Mouse (Mus musculus): Measurements from ENCODE around the gene Tceal7.
"Not testable (repeated sequence)": the region's sequence is repeated elsewhere in the genome, so short reads cannot be mapped to it uniquely, and the experiment has no call there.

The Tceal7 gene

DNA sequence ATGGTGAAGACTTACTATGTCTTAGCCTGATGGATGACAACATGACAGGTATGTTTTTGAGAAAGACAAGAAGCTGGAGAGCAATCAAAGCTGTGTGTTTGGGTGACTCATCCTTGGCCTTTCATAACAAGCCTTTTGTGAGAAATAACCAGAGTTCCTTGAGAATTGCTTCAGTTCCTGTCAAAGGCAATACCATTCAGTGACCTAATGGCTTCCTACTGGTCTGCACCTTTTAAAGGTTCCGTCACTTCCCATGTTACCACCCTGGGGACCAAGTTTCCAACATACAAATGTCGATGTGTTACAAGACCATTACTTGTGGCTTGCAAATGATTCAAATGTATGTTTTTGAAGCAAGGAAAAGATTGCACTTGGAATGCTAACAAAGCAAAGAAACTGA is 28.6 kb downstream of the Tceal7 start:
- in situ Hi-C loops (cut with MboI; ENCODE audit: low pct_unique_long_range_greater_than_20kb in 1 of 2, low sequenced_read_pairs in 2 of 2, unreplicated experiment in 1 of 2): no loop called here

DNA sequence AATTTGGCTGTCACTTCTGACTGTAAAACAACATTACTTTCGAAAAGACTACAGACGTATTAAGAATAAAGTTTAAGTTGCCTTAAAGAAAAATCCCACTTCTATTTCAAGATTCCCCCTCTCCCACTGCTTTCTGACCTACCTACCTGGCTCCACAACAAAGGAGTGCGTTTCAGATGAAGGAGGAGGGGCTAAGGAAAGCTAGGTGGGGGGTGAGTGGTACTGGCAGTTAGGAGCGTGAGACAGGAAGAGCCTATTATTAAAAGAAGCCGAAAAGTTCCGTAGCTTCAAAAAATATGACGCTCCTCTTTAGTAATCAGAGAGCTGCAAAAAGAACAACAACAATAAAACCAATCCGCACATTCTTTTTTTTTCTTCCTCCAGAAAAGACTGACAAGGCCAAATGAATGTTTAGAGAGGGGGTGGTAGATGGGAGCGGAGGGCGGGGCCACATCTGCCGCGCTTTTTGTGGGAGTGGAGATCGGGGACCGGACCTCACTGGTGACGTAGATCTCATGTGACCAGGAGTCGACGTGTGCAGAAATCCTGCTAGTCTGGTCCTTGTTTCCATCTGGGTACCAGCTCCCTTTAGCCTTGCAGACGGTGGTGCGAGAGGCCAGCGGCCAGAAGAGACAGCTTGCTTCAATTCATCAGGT is 30.1 kb downstream of the Tceal7 start, which contains the start of gene Tceal9:
Tceal9 (plus strand) TSS at position 506 of the 656 bp plus-strand sequence.
- in situ Hi-C loops (cut with MboI; ENCODE audit: low pct_unique_long_range_greater_than_20kb in 1 of 2, low sequenced_read_pairs in 2 of 2, unreplicated experiment in 1 of 2): no loop called here

DNA sequence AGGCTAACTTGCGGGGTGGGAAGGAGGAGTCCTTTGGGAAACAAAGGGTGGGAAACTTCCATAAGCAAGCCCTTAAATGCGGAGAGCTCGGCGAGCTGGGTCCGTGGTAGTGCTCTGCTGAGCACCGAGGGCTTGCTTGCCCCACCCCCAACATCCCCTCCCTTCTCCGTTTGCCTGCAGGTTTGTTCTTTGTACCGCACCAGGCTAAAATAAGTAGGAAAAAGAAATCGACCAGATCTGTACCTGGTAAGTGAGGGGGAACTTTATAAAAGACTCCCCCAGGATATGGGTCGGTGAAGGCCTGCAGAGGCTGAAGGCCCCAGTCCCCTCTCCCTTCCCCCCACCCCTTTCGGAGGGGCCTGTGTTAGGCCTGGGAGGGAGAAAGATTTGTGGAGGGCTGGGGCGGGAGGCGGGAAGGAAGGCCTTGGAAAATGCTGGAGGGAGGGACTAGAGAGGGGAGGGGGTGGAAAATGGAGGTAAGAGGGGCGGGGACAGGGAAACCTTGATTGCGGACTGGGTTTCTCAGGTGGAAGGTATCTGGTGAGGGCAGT is 31.0 kb downstream of the Tceal7 start:
- in situ Hi-C loops (cut with MboI; ENCODE audit: low pct_unique_long_range_greater_than_20kb in 1 of 2, low sequenced_read_pairs in 2 of 2, unreplicated experiment in 1 of 2): no loop called here

DNA sequence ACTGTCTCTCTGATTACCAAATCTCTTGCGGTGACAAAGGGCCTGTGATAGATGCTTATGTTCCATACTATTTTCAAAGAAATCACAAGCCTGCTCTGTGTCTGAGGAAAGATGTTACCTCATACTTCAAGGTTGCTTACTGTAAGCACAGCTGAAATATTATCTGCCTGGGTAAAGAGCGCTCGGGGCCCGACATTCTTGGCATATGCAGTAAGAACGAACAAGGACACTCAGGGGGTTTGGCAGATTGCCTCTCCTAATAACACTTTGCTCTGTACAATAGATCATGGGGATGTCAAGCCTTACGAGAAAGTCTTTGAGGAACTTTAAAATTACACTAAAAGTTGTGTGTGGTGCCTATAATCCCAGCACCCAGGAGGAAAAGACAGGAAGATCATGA is 34.2 kb downstream of the Tceal7 start:
- in situ Hi-C loops (cut with MboI; ENCODE audit: low pct_unique_long_range_greater_than_20kb in 1 of 2, low sequenced_read_pairs in 2 of 2, unreplicated experiment in 1 of 2): no loop called here

DNA sequence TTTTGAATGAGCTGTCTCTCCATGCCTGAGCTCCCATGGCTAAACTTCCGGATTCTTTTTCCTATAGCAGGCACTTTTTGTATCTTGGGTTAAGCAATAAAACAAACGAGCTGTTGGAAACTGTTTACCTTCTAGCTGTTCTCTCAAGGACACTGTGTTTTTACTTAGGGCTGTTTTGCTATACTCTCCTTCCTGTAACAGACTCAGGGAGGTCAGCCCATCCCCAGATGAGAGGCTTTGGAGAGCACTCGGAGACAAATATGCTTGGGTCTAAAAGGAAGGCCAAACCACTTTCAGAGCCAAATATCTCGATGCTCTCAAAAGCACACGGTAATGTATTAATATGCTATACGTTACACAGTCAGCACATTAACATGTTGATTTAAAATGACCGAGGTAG is 35.1 kb downstream of the Tceal7 start:
- in situ Hi-C loops (cut with MboI; ENCODE audit: low pct_unique_long_range_greater_than_20kb in 1 of 2, low sequenced_read_pairs in 2 of 2, unreplicated experiment in 1 of 2): no loop called here

DNA sequence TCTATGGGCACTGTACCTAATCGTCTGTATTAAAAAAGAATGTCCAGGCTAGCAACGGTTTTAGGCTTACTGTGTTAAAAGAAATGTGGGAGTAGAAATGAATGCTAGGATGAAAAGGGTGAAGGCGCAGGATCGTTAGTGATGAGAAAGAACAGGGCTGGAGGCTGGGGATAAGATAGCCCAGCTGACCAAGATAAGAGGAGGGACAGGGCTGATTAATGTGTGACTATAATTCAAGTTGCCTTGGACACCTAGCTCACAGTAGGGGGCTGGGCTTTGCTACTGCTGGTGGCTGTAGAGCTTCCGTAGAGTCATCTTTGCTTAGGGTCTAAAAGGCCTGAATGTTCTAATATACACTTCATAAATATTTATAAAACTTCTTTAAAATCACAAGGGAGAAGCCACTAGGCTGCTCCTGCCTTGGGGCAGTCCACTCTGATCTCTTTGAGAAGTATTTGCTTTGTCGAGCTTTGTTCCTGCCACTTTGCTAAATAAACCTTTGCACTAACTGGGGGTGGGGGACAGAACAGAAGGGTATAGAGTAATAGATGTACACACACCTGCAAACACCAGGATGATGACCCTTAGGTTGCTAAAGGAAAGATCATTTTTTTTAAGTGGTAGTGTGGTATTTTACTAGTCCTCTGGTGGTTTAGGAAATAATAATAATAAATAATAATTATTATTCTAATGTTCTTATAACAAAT is 37.6 kb downstream of the Tceal7 start:
- in situ Hi-C loops (cut with MboI; ENCODE audit: low pct_unique_long_range_greater_than_20kb in 1 of 2, low sequenced_read_pairs in 2 of 2, unreplicated experiment in 1 of 2): no loop called here

DNA sequence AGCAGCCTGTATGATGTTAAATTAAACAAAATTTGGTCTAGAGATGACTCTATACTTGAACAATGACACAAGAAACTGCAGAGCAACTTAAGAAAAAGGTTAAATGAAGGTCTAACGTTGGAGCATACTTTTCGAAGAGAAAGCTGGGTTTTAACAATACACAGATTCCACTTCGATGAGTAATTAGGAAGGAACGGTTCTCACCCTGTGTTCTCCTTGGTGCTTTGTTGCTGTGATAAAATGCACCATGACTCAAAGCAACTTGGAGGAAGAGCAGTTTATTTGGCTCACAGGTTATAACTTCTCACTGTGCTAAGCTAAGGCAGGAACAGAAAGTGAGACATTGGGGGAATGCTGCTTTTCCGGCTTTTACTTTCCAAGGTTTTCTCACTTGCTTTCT is 53.1 kb downstream of the Tceal7 start:
- in situ Hi-C loops (cut with MboI; ENCODE audit: low pct_unique_long_range_greater_than_20kb in 1 of 2, low sequenced_read_pairs in 2 of 2, unreplicated experiment in 1 of 2): no loop called here

DNA sequence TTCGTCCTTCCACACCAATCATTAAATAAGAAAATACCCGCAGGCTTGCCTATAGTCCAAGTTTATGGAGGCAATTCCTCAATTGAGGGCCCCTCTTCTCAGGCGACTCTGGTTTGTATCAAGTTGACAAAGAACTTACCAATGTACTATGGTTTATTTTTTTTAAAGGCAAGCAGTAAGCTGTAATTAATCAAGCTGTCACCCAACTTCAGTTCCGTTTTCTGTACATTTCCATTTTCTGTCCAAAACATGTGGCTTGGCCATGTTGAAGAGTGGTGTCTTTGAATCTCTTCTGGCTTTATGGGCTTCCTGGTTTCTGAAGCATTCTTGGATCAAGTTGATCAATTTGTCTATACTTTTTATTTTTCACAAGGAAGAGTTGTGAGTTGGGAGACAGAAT is 53.6 kb downstream of the Tceal7 start:
- in situ Hi-C loops (cut with MboI; ENCODE audit: low pct_unique_long_range_greater_than_20kb in 1 of 2, low sequenced_read_pairs in 2 of 2, unreplicated experiment in 1 of 2): no loop called here

DNA sequence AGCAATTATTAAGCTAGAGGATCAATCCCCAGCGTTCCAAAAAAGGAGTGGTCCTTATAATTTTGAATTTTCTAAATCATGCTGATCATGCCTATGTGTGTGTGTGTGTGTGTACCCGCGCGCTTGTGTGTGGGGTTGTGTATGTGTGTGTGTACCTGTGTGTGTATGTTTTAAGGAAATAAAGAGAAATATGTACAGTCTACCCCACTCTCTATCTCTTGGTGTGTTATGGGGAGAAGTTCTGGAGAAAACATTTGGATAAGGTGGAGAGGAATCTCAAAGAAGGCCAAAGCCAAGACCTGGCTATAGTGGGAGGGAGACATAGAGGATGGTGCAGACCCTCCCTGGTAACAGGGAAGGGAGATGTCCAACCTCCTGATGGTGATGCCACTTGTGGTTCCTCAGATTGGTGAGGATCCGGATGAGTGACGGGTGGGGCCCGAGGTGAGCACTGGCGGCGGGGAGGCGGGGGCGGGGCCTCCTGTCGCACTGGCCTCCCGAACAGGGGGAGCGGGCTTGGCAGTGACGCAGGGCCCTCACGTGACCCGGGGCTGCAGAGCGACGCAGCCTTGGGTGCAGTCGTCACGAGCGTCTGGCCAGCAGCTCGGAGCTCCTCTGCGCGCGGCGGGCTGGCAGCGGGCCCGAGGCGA is 55.3 kb downstream of the Tceal7 start, which contains the start of gene Bex3:
Bex3 (plus strand) TSS at position 511 of the 650 bp plus-strand sequence.
- in situ Hi-C loops (cut with MboI; ENCODE audit: low pct_unique_long_range_greater_than_20kb in 1 of 2, low sequenced_read_pairs in 2 of 2, unreplicated experiment in 1 of 2): not testable (repeated sequence)

DNA sequence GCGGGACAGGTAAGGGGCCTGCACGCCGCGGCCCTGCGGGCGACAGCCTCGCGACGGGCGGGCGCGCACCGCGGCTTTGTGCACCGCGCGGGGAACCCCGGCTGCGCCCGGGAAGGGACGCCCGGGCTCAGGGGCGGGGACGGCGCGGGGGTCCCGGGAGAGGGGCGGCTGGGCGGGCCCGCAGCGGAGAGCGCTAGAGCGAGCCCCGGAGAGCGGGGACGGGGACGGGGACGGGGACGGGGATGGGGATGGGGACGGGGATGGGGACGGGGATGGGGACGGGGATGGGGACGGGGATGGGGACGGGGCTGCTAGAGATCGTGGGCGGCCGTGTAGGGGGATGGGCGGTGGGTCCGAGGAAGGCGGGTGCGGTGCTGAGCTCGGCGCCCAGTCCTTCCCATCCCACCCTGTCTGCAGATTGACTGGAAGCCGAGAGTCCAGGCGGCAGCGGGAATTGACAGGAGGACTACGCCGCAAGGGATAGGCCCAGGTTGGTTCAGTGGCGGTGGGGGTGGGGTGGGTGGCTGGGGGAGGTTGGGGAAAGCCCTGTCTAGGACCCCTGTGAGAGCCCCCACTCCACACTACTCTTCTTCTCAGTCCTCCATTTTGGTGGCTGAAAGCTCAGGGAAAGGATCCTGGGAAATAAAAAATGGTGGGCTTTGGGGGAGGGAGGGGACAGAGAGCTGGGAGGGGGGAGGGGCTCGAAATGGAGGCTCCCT is 56.0 kb downstream of the Tceal7 start:
- in situ Hi-C loops (cut with MboI; ENCODE audit: low pct_unique_long_range_greater_than_20kb in 1 of 2, low sequenced_read_pairs in 2 of 2, unreplicated experiment in 1 of 2): not testable (repeated sequence)

DNA sequence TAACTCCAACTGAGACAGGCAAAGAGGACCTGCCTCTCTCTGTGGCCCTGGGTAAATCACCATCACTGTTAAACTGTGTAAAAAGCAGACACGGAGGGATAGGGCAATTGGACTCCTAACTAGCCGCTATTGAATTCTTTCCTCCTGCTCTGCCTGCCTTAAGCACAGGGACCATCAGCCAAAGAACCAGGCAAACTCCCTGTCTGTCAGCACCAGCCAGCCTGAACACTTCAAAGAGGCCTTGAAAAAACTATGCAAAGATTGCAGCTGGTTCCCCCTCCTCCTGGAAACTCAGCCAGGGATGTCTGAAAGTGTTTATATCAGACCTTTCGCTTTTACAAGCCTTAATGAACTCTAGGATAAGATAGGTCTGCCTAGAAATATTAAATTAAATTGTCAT is 60.0 kb downstream of the Tceal7 start:
- in situ Hi-C loops (cut with MboI; ENCODE audit: low pct_unique_long_range_greater_than_20kb in 1 of 2, low sequenced_read_pairs in 2 of 2, unreplicated experiment in 1 of 2): no loop called here

DNA sequence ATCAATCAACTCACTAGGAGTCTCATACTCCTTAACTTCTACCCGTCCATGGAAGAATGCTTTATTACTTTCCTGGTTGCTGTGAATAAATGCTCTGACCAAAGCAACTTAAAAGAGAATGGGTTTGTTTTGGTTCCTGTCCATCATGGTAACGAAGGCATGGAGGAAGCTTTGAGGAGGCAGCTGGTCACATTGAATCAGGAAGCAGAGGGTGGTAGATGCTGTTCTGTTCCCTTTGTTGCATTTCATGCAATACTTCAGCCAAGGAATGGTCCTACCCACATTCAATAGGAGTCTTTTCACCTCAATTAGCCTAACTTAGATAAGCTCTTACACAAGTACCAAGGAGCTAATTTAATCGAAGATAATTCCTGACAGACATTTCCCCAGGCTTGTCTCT is 60.8 kb downstream of the Tceal7 start:
- in situ Hi-C loops (cut with MboI; ENCODE audit: low pct_unique_long_range_greater_than_20kb in 1 of 2, low sequenced_read_pairs in 2 of 2, unreplicated experiment in 1 of 2): no loop called here

All from mouse embryonic stem cell (cell line).